8 mouse cellular contexts compared by ENCODE assay signal in genomic region chr11:52374340-52374739, GRCm38 (mm10). TPM values are rescaled to one million over a fixed set of nuclear protein-coding genes. Genes with fewer than 3 reads are reported as not detected.
DNase-seq lines count a peak whose midpoint lies in the region; ATAC-seq and TF ChIP-seq lines count a peak whose summit lies in the region.

No protein-coding gene starts in this region.

- peak; percentile 86 for TF ChIP-seq CTCF in cerebellum, adult 2 months (IDR thresholded peaks at IDR 0.05; ENCODE audit: borderline replicate concordance, insufficient read depth, low read depth, low read length)
- peak; percentile 96 for TF ChIP-seq CTCF in intestine, postnatal 0 days (IDR thresholded peaks at IDR 0.05; ENCODE audit: low read depth)

- H3K4me2 ChIP-seq in intestine, postnatal 0 days (replicated peaks; ENCODE audit: low read depth), result no peak overlapping the region

- 53% methylated on average over 6 of the region's 6 CpGs for WGBS in cerebellum, adult 2 months
- WGBS in intestine, postnatal 0 days, result 64% methylated on average over 6 of the region's 6 CpGs

- H3K27ac ChIP-seq in cerebellum, adult 2 months (ENCODE audit: insufficient read depth, low read length), result no peak overlapping the region
- H3K27ac ChIP-seq in intestine, postnatal 0 days (ENCODE audit: low read depth, low read length), result no peak overlapping the region

- H3K9ac ChIP-seq in intestine, postnatal 0 days (ENCODE audit: low read depth, low read length), result no peak overlapping the region

- H3K36me3 ChIP-seq in intestine, postnatal 0 days (ENCODE audit: control insufficient read depth, insufficient read depth), result peaks cover 46% of the 10 kb centered on the region

- H3K9me3 ChIP-seq in intestine, postnatal 0 days (ENCODE audit: control insufficient read depth), result no peaks in the 10 kb centered on the region

- H3K27me3 ChIP-seq in cerebellum, adult 2 months (ENCODE audit: control insufficient read depth, insufficient read depth, low read length), result no peaks in the 10 kb centered on the region
- no peaks in the 10 kb centered on the region for H3K27me3 ChIP-seq in intestine, postnatal 0 days (replicated peaks; ENCODE audit: control insufficient read depth, insufficient read depth, low read length)

- no peak overlapping the region for H3K4me3 ChIP-seq in cerebellum, adult 2 months (replicated peaks; ENCODE audit: insufficient read depth, low read depth, low read length)
- H3K4me3 ChIP-seq in intestine, postnatal 0 days (ENCODE audit: low read depth, low read length), result no peak overlapping the region

- TF ChIP-seq POLR2A in cerebellum, adult 2 months (IDR thresholded peaks at IDR 0.05; ENCODE audit: borderline replicate concordance, insufficient read depth, low read length), result no peak

- peak; percentile 53 to 57 for DNase-seq in cerebellum, adult 2 months
- no peak for DNase-seq in cerebellum, adult 11 months
- DNase-seq in 3T3-L1 (ENCODE audit: low read depth, low spot score), result peak; percentile 62
- DNase-seq in adrenal gland, postnatal 14 days, result peak; percentile 84
- peak; percentile 74 for DNase-seq in gastrocnemius, postnatal 10 days
- DNase-seq in spleen, postnatal 4 days (ENCODE audit: low spot score in 2 of 2), result peak; percentile 61 to 86

- H3K4me1 ChIP-seq in cerebellum, adult 2 months (ENCODE audit: control insufficient read depth, insufficient read depth, low read length), result peaks cover 11% of the 10 kb centered on the region; the same call in 1 of the 2 replicates
- H3K4me1 ChIP-seq in intestine, postnatal 0 days (replicated peaks; ENCODE audit: control insufficient read depth, insufficient read depth, low read length), result peaks cover 4% of the 10 kb centered on the region; the same call in 1 of the 2 replicates

- ATAC-seq in intestine, postnatal 0 days, result peak; percentile 22; the same call in 1 of the 2 replicates
- peak; percentile 93 for ATAC-seq in megakaryocyte progenitor cell, adult 5-6 weeks (replicated peaks; ENCODE audit: poor library complexity)

RNA-seq across cellular contexts. Expression of gene Vdac1, which starts 13.7 kb away (rescaled TPM):
- polyA plus RNA-seq in cerebellum, adult 2 months (2012; rRNA removed), result 364 and 394 TPM in 2 replicates
- 309 and 313 TPM in 2 replicates for total RNA-seq in adrenal gland, postnatal 14 days (2021)
- 1,000 to 10,000 TPM; 1,018 to 1,167 TPM for total RNA-seq in gastrocnemius, postnatal 10 days (2021)
- polyA plus RNA-seq in intestine, postnatal 0 days (2015; fragmentation: Nextera tagmentation; extraction: Ambion mirVana), result 175 and 180 TPM in 2 replicates
- total RNA-seq in megakaryocyte progenitor cell, adult 5-6 weeks (2015), result 128 and 138 TPM in 2 replicates
- total RNA-seq in megakaryocyte progenitor cell, adult 5-6 weeks (2017), result 223 and 244 TPM in 2 replicates

RNA-seq across cellular contexts. Expression of gene 9530068E07Rik, which starts 21.9 kb away (rescaled TPM):
- 88.1 and 88.6 TPM in 2 replicates for polyA plus RNA-seq in cerebellum, adult 2 months (2012; rRNA removed)
- 137 and 146 TPM in 2 replicates for total RNA-seq in adrenal gland, postnatal 14 days (2021)
- total RNA-seq in gastrocnemius, postnatal 10 days (2021), result 10 to 100 TPM; 76.7 to 83.4 TPM
- polyA plus RNA-seq in intestine, postnatal 0 days (2015; fragmentation: Nextera tagmentation; extraction: Ambion mirVana), result 89.2 and 92.0 TPM in 2 replicates
- total RNA-seq in megakaryocyte progenitor cell, adult 5-6 weeks (2015), result 132 and 143 TPM in 2 replicates
- total RNA-seq in megakaryocyte progenitor cell, adult 5-6 weeks (2017), result 79.5 and 86.6 TPM in 2 replicates
